Mouse (Mus musculus) midbrain, embryonic 15.5 days (tissue): ENCODE results near the gene Lzts3. TPM values are rescaled to one million over a fixed set of nuclear protein-coding genes. Genes with fewer than 3 reads are reported as not detected.

ENCODE experiments used
- ATAC-seq: fragments of 200-750 bp; cut with Nextera tagmentation; replicated peaks from 2 replicates; pipeline ENCODE4 v1.8.0; 2017; ENCODE audit warnings: moderate TSS enrichment
- H3K27ac ChIP-seq: fragments of 300-500 bp; sonication (generic); 2 replicates; pipeline ENCODE4 v1.5.1; 2015; ENCODE audit warnings: mild to moderate bottlenecking, inconsistent platforms
- H3K27me3 ChIP-seq: fragments of 300-500 bp; sonication (generic); replicated peaks from 2 replicates; pipeline ENCODE4 v1.6.1; 2015; ENCODE audit warnings: inconsistent platforms
- H3K36me3 ChIP-seq: fragments of 300-500 bp; sonication (generic); replicated peaks from 2 replicates; pipeline ENCODE4 v1.6.1; 2015; ENCODE audit warnings: inconsistent platforms
- H3K4me1 ChIP-seq: fragments of 300-500 bp; sonication (generic); 2 replicates; pipeline ENCODE4 v1.6.1; 2015; ENCODE audit warnings: inconsistent platforms
- H3K4me2 ChIP-seq: fragments of 300-500 bp; sonication (generic); 2 replicates; pipeline ENCODE4 v1.6.1; 2015; ENCODE audit warnings: inconsistent platforms, mild to moderate bottlenecking, moderate library complexity
- H3K4me3 ChIP-seq: fragments of 300-500 bp; sonication (generic); 2 replicates; pipeline ENCODE4 v1.5.1; 2015; ENCODE audit warnings: mild to moderate bottlenecking, inconsistent platforms
- H3K9ac ChIP-seq: fragments of 300-500 bp; sonication (generic); 2 replicates; pipeline ENCODE4 v1.6.1; 2015; ENCODE audit warnings: mild to moderate bottlenecking, inconsistent platforms
- H3K9me3 ChIP-seq: fragments of 300-500 bp; sonication (generic); 2 replicates; pipeline ENCODE4 v1.6.1; 2016; ENCODE audit warnings: inconsistent platforms
- WGBS: fragments of 180-500 bp; shearing (Covaris S2); methylation state at CpG from one replicate; pipeline ENCODE4 v1.1.7; 2015; ENCODE audit warnings: mixed read lengths; 5-methylcytosine and 5-hydroxymethylcytosine counted together
- polyA plus RNA-seq: library from polyadenylated mRNA; unstranded; fragments of >200 nt; fragmentation: Nextera tagmentation; extraction: Ambion mirVana; gene quantifications from 2 replicates; pipeline ENCODE4 v1.2.1, GENCODE M21; 2015

The Lzts3 gene
- polyA plus RNA-seq, 1 experiment from 2014 or later, result 17.9 TPM

- no peaks in the 10 kb centered on the region; the same call in 1 of the 2 replicates for H3K36me3 ChIP-seq
- H3K27me3 ChIP-seq, result no peaks in the 10 kb centered on the region
- no peak overlapping the region for H3K9ac ChIP-seq
- H3K4me1 ChIP-seq, result no peaks in the 10 kb centered on the region
- no peak overlapping the region for H3K4me3 ChIP-seq
- 96% methylated on average over 2 of the region's 2 CpGs for WGBS
- no peak for ATAC-seq
- no peak overlapping the region for H3K27ac ChIP-seq
- H3K9me3 ChIP-seq, result no peaks in the 10 kb centered on the region
- no peak overlapping the region for H3K4me2 ChIP-seq
Observed at GRCm38 (mm10) chr2:130591016-130591415, 51.6 kb downstream of the Lzts3 start.

GRCm38 (mm10) chr2:130589761-130590160 lies 52.8 kb downstream of the Lzts3 start:
- no peaks in the 10 kb centered on the region for H3K27me3 ChIP-seq
- no peak overlapping the region for H3K4me3 ChIP-seq
- no peak overlapping the region for H3K4me2 ChIP-seq
- 94% methylated on average over 2 of the region's 2 CpGs for WGBS
- H3K4me1 ChIP-seq, result no peaks in the 10 kb centered on the region
- no peaks in the 10 kb centered on the region; the same call in 1 of the 2 replicates for H3K36me3 ChIP-seq
- no peak overlapping the region for H3K27ac ChIP-seq
- no peak overlapping the region for H3K9ac ChIP-seq
- H3K9me3 ChIP-seq, result no peaks in the 10 kb centered on the region
- no peak for ATAC-seq

- no peak overlapping the region for H3K4me2 ChIP-seq
- no peaks in the 10 kb centered on the region; the same call in 1 of the 2 replicates for H3K36me3 ChIP-seq
- no peaks in the 10 kb centered on the region for H3K9me3 ChIP-seq
- no peaks in the 10 kb centered on the region for H3K27me3 ChIP-seq
- no peak overlapping the region for H3K4me3 ChIP-seq
- no peak for ATAC-seq
- H3K9ac ChIP-seq, result no peak overlapping the region
- H3K4me1 ChIP-seq, result no peaks in the 10 kb centered on the region
- H3K27ac ChIP-seq, result no peak overlapping the region
- 66% methylated on average over 4 of the region's 4 CpGs for WGBS
Observed at GRCm38 (mm10) chr2:130589157-130589556, 53.4 kb downstream of the Lzts3 start.

- Histone ChIP-seq H3K4me1 (no peaks in the 10 kb centered on the region), H3K9ac (no peak overlapping the region), H3K27me3 (no peaks in the 10 kb centered on the region), H3K27ac (no peak overlapping the region), H3K4me2 (no peak overlapping the region), H3K9me3 (no peaks in the 10 kb centered on the region), H3K36me3 (no peaks in the 10 kb centered on the region; the same call in 1 of the 2 replicates), H3K4me3 (no peak overlapping the region)
- WGBS, result 87% methylated on average over 2 of the region's 2 CpGs
- no peak for ATAC-seq
Observed at GRCm38 (mm10) chr2:130588373-130588772, 54.2 kb downstream of the Lzts3 start.

GRCm38 (mm10) chr2:130586016-130586415 lies 56.6 kb downstream of the Lzts3 start:
- Histone ChIP-seq H3K27me3 (peaks cover 19% of the 10 kb centered on the region), H3K4me2 (no peak overlapping the region), H3K9me3 (no peaks in the 10 kb centered on the region), H3K9ac (no peak overlapping the region), H3K4me3 (no peak overlapping the region), H3K27ac (no peak overlapping the region), H3K36me3 (no peaks in the 10 kb centered on the region; the same call in 1 of the 2 replicates), H3K4me1 (peaks cover 1% of the 10 kb centered on the region; the same call in 1 of the 2 replicates)
- ATAC-seq, result no peak
- 83% methylated on average over 6 of the region's 6 CpGs for WGBS

- no peaks in the 10 kb centered on the region for H3K36me3 ChIP-seq
- no peaks in the 10 kb centered on the region for H3K9me3 ChIP-seq
- no peak overlapping the region for H3K9ac ChIP-seq
- no peak overlapping the region for H3K4me2 ChIP-seq
- no peak overlapping the region for H3K27ac ChIP-seq
- peaks cover 39% of the 10 kb centered on the region for H3K27me3 ChIP-seq
- H3K4me1 ChIP-seq, result peaks cover 10% of the 10 kb centered on the region; the same call in 1 of the 2 replicates
- no peak overlapping the region for H3K4me3 ChIP-seq
- ATAC-seq, result no peak
- 80% methylated on average over 10 of the region's 10 CpGs for WGBS
Observed at GRCm38 (mm10) chr2:130583902-130584560, 58.6 kb downstream of the Lzts3 start.

Other genes with a start within 250 kb of the Lzts3 start
- 21.2 and 27.5 TPM in 2 replicates for gene Cpxm1, start 245.2 kb downstream of the Lzts3 start, polyA plus RNA-seq
- 0.28 and 0.29 TPM in 2 replicates for gene Gm28372, start 237.6 kb downstream of the Lzts3 start, polyA plus RNA-seq
- 0.69 TPM in 1 of 2 replicates, not detected in the other for gene 1700020A23Rik, start 237.5 kb downstream of the Lzts3 start, polyA plus RNA-seq
- gene Tmem239, start 236.3 kb downstream of the Lzts3 start, polyA plus RNA-seq, result 0.22 TPM in 1 of 2 replicates, not detected in the other
- 108 and 111 TPM in 2 replicates for gene Vps16, start 218.5 kb downstream of the Lzts3 start, polyA plus RNA-seq
- 13.4 and 16.1 TPM in 2 replicates for gene Pced1a, start 218.1 kb downstream of the Lzts3 start, polyA plus RNA-seq
- gene Ptpra, start 192.5 kb downstream of the Lzts3 start, polyA plus RNA-seq, result 136 and 142 TPM in 2 replicates
- gene Mrps26, start 79.1 kb downstream of the Lzts3 start, polyA plus RNA-seq, result 97.0 and 105 TPM in 2 replicates
- gene Oxt, start 66.6 kb downstream of the Lzts3 start, polyA plus RNA-seq, result 0.38 and 0.86 TPM in 2 replicates
- gene Avp, start 60.2 kb downstream of the Lzts3 start, polyA plus RNA-seq, result 54.5 and 81.6 TPM in 2 replicates
- 10.9 and 11.2 TPM in 2 replicates for gene Fastkd5, start 12.8 kb downstream of the Lzts3 start, polyA plus RNA-seq
- 10.0 and 11.6 TPM in 2 replicates for gene Ubox5, start 12.8 kb downstream of the Lzts3 start, polyA plus RNA-seq
- 69.4 and 71.0 TPM in 2 replicates for gene Ddrgk1, start 21.9 kb upstream of the Lzts3 start, polyA plus RNA-seq
- 130 and 133 TPM in 2 replicates for gene Itpa, start 24.8 kb upstream of the Lzts3 start, polyA plus RNA-seq
- 0.56 and 0.65 TPM in 2 replicates for gene Slc4a11, start 54.7 kb upstream of the Lzts3 start, polyA plus RNA-seq